Mouse (Mus musculus) brain, embryonic 14.5 days (tissue): ENCODE measurements around the gene Hdac4. TPM values are rescaled to one million over a fixed set of nuclear protein-coding genes. Genes with fewer than 3 reads are reported as not detected.

Experiments used
- DNase-seq: peaks from one replicate; pipeline ENCODE4 v3.0.0-alpha.2; 2011; ENCODE audit warnings: low read depth
- CTCF ChIP-seq: fragments of 200-500 bp; IDR thresholded peaks from 2 replicates; pipeline ENCODE4 v1.5.1; 2012; ENCODE audit warnings: inconsistent platforms, mild to moderate bottlenecking, moderate library complexity, borderline replicate concordance; ENCODE audit not compliant: insufficient read depth, insufficient read length; ENCODE audit errors: extremely low read depth
- POLR2A ChIP-seq: fragments of 200-500 bp; IDR thresholded peaks from 2 replicates; pipeline ENCODE4 v1.6.1; 2012; ENCODE audit warnings: mild to moderate bottlenecking, inconsistent platforms, borderline replicate concordance; ENCODE audit not compliant: poor library complexity, insufficient read depth, insufficient read length, severe bottlenecking; ENCODE audit errors: extremely low read depth
- polyA plus RNA-seq: library from polyadenylated mRNA; depleted of rRNA; stranded (reverse); fragments of >200 nt; gene quantifications from 2 replicates; pipeline ENCODE4 v1.2.3, GENCODE M21; 2012

Gene Hdac4
- polyA plus RNA-seq, 1 experiment = 21.8 TPM

DNA sequence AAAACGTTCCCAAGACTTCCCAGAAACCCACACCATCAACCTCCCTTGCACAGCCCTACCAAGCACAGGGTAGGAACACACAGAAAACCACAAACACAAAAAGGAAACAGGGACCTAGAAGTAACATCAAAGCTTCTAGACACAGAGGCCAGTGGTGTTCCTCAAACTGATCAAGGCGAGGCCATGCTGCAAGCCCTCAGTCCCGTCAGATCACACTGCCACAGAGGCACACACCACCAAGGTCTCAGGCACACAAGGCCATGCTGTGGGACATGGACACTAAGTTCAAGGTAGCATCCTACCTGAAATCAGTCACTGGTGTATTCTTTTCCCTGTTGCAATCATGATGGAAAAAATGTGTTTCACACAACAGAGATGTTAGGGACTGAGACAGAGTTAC lies 90.8 kb downstream of the Hdac4 start:
- no peak for DNase-seq
- TF ChIP-seq POLR2A = no peak
- TF ChIP-seq CTCF = no peak

- DNase-seq = no peak
- no peak for TF ChIP-seq POLR2A
- TF ChIP-seq CTCF = no peak
These were observed 91.5 kb downstream of the Hdac4 start for GRCm38 (mm10) chr1:92103971-92104370.

DNA sequence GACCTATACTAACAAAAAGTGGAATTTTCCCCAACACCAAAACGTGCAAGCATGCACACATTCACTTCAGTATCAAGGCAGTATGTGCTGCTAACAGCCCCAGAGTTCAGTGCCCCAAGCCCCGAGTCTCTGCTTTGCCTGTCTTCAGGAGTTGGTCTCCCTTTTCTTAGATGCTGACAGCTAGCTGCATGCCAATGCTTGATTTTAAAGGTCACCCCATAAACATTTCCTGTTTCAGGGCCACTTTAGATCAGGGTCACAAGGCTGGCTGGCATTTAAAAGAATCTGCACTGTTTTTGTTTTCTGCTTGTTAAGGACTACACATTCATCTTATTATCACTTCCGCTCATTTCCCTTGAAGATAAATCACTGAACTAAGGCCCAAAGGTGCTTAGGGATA lies 92.1 kb downstream of the Hdac4 start:
- no peak for DNase-seq
- no peak for TF ChIP-seq CTCF
- TF ChIP-seq POLR2A = no peak

DNA sequence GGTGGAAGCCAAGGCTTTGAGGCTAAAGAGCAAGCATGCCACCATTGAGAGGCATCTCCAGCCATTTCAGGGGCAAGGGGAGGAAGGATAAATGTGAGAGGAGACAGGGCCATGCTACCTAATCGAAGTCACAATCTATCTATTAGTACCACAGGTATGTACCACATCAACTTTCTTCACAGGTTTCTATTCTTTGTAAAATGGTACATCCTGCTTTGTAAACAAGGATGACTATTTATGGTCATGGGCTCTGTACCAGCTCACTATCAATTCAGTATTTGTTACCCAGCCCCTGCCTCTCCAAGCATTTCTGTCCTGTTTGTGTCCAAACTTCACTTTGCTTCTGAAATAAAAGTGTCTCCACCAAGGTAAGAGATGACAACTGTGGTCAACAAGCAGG lies 92.7 kb downstream of the Hdac4 start:
- TF ChIP-seq POLR2A = no peak
- TF ChIP-seq CTCF = no peak

GRCm38 (mm10) chr1:92100371-92100891 lies 95.1 kb downstream of the Hdac4 start:
- no peak for TF ChIP-seq POLR2A
- no peak for TF ChIP-seq CTCF
- DNase-seq = no peak

More for the DNA sequence above, 92.7 kb downstream of the Hdac4 start:
- no peak for DNase-seq

DNA sequence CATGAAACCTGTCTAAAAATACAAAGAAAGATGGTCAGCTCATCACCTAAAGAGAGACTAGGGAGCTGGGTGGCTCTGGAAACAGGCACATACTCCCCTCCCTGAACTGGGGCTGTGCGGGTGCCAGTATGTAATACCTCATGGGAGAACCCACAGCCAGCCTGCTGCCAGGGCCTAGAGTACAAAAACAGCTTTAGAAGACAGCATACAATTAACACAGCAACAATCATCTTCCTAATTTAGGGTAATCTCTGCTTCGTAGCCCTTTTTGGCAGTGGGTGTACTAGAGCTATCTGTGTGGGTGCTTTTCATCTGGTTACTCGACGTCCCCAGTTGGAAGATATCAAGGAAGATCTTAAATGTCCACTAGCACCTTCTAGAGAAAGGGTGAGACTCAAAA lies 95.5 kb downstream of the Hdac4 start:
- DNase-seq = peak; percentile 27
- TF ChIP-seq POLR2A (no peak), CTCF (no peak)

GRCm38 (mm10) chr1:92099502-92099901 lies 96.0 kb downstream of the Hdac4 start:
- TF ChIP-seq POLR2A (no peak), CTCF (no peak)

DNA sequence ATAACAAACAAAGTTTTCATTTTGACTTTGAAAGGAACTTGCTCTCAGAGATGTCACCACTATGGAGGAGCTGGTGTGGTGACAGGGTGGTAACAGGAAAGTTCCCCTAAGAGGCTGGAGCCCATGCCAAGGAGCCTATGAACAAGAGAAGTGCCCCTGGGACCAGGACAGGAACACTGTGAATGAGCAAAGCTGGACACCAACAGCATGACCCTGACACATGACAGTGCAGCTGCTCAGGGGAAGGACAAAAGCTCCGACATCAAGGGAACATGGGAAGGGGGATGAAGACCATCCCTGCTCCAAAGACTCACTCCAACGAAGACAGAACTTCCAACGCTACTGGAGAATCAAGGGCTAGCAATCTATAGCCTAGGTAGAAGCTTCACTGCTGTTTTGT lies 97.0 kb downstream of the Hdac4 start:
- DNase-seq = no peak
- TF ChIP-seq POLR2A (no peak), CTCF (no peak)

More at GRCm38 (mm10) chr1:92099502-92099901, 96.0 kb downstream of the Hdac4 start:
- DNase-seq = no peak

- TF ChIP-seq CTCF (no peak), POLR2A (no peak)
- DNase-seq = no peak
These were observed 98.4 kb downstream of the Hdac4 start for GRCm38 (mm10) chr1:92096991-92097525.

DNA sequence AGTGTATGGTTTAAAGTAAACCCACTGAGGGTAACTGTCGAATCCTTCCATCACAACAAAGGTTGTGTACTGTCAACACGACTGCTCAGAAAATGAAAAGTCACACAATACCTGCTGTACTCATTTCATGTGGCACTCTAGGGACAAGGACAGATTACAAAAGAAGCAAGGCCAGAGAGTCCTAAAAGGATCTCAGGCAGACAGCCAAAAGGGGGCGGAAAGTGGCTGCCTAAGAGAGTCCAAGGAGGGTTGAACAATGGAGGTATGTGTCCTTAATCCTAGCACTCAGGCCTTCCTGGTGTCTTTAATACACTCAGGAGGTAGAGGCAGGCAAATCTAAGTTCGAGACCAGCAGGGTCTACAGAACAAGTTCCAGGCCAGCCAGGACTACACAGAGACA lies 103.2 kb downstream of the Hdac4 start:
- no peak for DNase-seq
- TF ChIP-seq POLR2A (no peak), CTCF (no peak)

DNA sequence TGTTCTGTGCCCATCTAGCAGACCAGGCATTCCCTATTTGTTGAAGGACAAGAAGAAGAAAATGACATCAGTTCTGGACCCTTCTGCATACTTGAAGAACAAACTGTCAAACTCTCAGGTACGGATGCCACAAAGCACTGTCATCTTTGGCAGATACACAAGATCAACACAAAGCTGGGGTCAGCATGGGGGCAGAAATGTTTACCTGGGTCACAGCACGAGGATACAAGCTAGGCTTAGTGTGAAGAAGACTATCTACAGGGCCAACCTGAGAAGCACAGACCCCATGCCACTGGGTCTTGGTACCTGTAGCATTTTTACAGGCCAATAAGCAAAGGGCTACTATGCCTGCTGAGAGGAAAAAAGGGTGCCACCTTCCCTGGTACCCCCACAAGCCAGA lies 107.7 kb downstream of the Hdac4 start:
- TF ChIP-seq POLR2A (no peak), CTCF (no peak)
- no peak for DNase-seq

GRCm38 (mm10) chr1:92087343-92087742 lies 108.2 kb downstream of the Hdac4 start:
- no peak for TF ChIP-seq POLR2A
- no peak for TF ChIP-seq CTCF
- DNase-seq = no peak
